Mouse (Mus musculus): Measurements from ENCODE around the gene Olfr600. TPM values are rescaled to one million over a fixed set of nuclear protein-coding genes. Genes with fewer than 3 reads are reported as not detected.

Gene Olfr600
- polyA plus RNA-seq (2014; fragmentation: Illumina TruSeq; extraction: RNeasy Lipid Tissue Mini Kit (QIAGEN cat#74804)), result not detected

DNA sequence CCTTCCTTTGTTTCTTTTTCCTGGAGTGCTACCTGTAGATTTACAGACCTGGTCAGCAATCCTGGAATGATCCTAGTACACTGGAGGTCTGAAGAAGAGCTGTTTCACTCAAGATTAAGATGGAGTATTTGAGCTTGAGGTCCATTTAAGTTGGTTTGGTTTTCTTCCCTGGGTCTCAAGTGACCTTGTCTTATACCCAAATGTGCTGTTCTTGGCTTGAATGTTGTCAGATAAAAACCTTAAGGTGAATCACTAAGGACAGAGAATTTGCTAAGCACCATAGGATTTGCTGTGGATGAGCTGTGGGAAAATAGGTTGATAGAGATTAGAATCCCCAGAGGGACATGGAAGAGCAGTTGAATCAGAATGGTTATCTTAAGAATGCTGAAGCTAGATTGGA lies at the start of gene Olfr600:
Gene Olfr600, minus strand, starts transcription at position 101 of the 400 bp plus-strand sequence.

DNA sequence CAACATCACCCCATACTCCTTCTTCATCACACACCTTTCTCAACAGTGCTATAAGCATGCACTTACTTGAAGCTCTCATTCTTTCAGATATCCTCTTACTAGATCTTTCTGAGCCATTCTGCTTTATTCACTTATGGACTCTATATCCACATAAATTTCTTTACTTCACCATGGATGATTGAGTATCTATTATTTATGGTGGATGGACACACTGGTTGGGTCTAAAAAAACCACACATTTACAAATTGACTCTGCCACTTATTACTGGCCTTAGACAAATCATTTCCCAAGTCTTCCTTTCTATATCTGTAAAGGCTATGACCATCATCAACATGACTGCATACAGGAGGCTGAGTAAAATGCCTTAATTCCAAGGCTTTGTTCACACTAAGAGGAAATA lies 36.6 kb upstream of the Olfr600 start, which contains the start of gene Olfr603:
Gene Olfr603, minus strand, starts transcription at position 101 of the 400 bp plus-strand sequence.

DNA sequence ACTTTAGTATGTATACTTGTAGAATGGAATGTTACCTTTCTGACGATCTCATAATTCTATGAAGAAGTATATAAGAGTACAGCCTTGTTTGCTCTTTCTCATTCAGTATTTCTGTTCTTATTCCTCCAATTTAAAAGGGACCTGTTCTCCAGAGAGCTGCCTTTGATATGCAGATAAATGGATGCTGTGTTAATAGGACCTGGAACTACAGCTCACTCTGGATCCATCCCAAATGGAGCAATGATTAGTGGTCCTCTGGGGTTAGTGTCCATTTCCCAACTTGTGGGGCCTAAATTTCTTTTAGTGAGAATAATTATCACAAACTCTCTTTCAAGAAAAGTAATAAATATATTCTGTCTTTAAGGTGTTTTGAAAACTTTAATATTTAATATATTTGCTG lies 13.1 kb upstream of the Olfr600 start, which contains the start of gene Olfr601:
Gene Olfr601, minus strand, starts transcription at position 101 of the 400 bp plus-strand sequence.

GRCm38 (mm10) chr7:103335617-103336016 lies 13.9 kb downstream of the Olfr600 start, which contains the start of gene Olfr599:
Olfr599 (plus strand) TSS chr7:103335917.

GRCm38 (mm10) chr7:103323268-103323667 lies 26.2 kb downstream of the Olfr600 start, which contains the start of gene Olfr598:
Olfr598 (plus strand) TSS chr7:103323568.

GRCm38 (mm10) chr7:103316015-103316414 lies 33.5 kb downstream of the Olfr600 start, which contains the start of gene Olfr597:
Olfr597 (plus strand) TSS chr7:103316315.

GRCm38 (mm10) chr7:103305348-103305747 lies 44.1 kb downstream of the Olfr600 start, which contains the start of gene Olfr596:
Olfr596 (plus strand) TSS chr7:103305648.

Other genes with a start within 250 kb of the Olfr600 start
- gene Olfr586, start 224.0 kb downstream of the Olfr600 start, polyA plus RNA-seq (2014; fragmentation: Illumina TruSeq; extraction: RNeasy Lipid Tissue Mini Kit (QIAGEN cat#74804)), result not detected
- not detected for gene Olfr588-ps1, start 208.8 kb downstream of the Olfr600 start, polyA plus RNA-seq (2014; fragmentation: Illumina TruSeq; extraction: RNeasy Lipid Tissue Mini Kit (QIAGEN cat#74804))
- gene Olfr589, start 193.3 kb downstream of the Olfr600 start, polyA plus RNA-seq (2014; fragmentation: Illumina TruSeq; extraction: RNeasy Lipid Tissue Mini Kit (QIAGEN cat#74804)), result not detected
- gene Olfr591, start 171.3 kb downstream of the Olfr600 start, polyA plus RNA-seq (2014; fragmentation: Illumina TruSeq; extraction: RNeasy Lipid Tissue Mini Kit (QIAGEN cat#74804)), result not detected
- not detected for gene Olfr592, start 164.9 kb downstream of the Olfr600 start, polyA plus RNA-seq (2014; fragmentation: Illumina TruSeq; extraction: RNeasy Lipid Tissue Mini Kit (QIAGEN cat#74804))
- gene Olfr593, start 137.8 kb downstream of the Olfr600 start, polyA plus RNA-seq (2014; fragmentation: Illumina TruSeq; extraction: RNeasy Lipid Tissue Mini Kit (QIAGEN cat#74804)), result not detected
- not detected for gene Olfr594, start 132.7 kb downstream of the Olfr600 start, polyA plus RNA-seq (2014; fragmentation: Illumina TruSeq; extraction: RNeasy Lipid Tissue Mini Kit (QIAGEN cat#74804))
- gene Usp17ld, start 97.2 kb downstream of the Olfr600 start, polyA plus RNA-seq (2014; fragmentation: Illumina TruSeq; extraction: RNeasy Lipid Tissue Mini Kit (QIAGEN cat#74804)), result not detected
- gene Olfr596, start 44.0 kb downstream of the Olfr600 start, polyA plus RNA-seq (2014; fragmentation: Illumina TruSeq; extraction: RNeasy Lipid Tissue Mini Kit (QIAGEN cat#74804)), result not detected
- not detected for gene Olfr597, start 33.4 kb downstream of the Olfr600 start, polyA plus RNA-seq (2014; fragmentation: Illumina TruSeq; extraction: RNeasy Lipid Tissue Mini Kit (QIAGEN cat#74804))
- gene Olfr598, start 26.1 kb downstream of the Olfr600 start, polyA plus RNA-seq (2014; fragmentation: Illumina TruSeq; extraction: RNeasy Lipid Tissue Mini Kit (QIAGEN cat#74804)), result not detected
- gene Olfr599, start 13.8 kb downstream of the Olfr600 start, polyA plus RNA-seq (2014; fragmentation: Illumina TruSeq; extraction: RNeasy Lipid Tissue Mini Kit (QIAGEN cat#74804)), result not detected
- not detected for gene Olfr601, start 13.0 kb upstream of the Olfr600 start, polyA plus RNA-seq (2014; fragmentation: Illumina TruSeq; extraction: RNeasy Lipid Tissue Mini Kit (QIAGEN cat#74804))
- not detected for gene Olfr603, start 36.5 kb upstream of the Olfr600 start, polyA plus RNA-seq (2014; fragmentation: Illumina TruSeq; extraction: RNeasy Lipid Tissue Mini Kit (QIAGEN cat#74804))
- not detected for gene Usp17lc, start 65.4 kb upstream of the Olfr600 start, polyA plus RNA-seq (2014; fragmentation: Illumina TruSeq; extraction: RNeasy Lipid Tissue Mini Kit (QIAGEN cat#74804))
- gene Olfr605, start 95.8 kb upstream of the Olfr600 start, polyA plus RNA-seq (2014; fragmentation: Illumina TruSeq; extraction: RNeasy Lipid Tissue Mini Kit (QIAGEN cat#74804)), result not detected
- not detected for gene Olfr606, start 99.4 kb upstream of the Olfr600 start, polyA plus RNA-seq (2014; fragmentation: Illumina TruSeq; extraction: RNeasy Lipid Tissue Mini Kit (QIAGEN cat#74804))
- gene Olfr607, start 114.5 kb upstream of the Olfr600 start, polyA plus RNA-seq (2014; fragmentation: Illumina TruSeq; extraction: RNeasy Lipid Tissue Mini Kit (QIAGEN cat#74804)), result not detected
- gene Olfr608, start 120.2 kb upstream of the Olfr600 start, polyA plus RNA-seq (2014; fragmentation: Illumina TruSeq; extraction: RNeasy Lipid Tissue Mini Kit (QIAGEN cat#74804)), result not detected
- gene Olfr609, start 148.4 kb upstream of the Olfr600 start, polyA plus RNA-seq (2014; fragmentation: Illumina TruSeq; extraction: RNeasy Lipid Tissue Mini Kit (QIAGEN cat#74804)), result not detected
- gene Olfr610, start 162.5 kb upstream of the Olfr600 start, polyA plus RNA-seq (2014; fragmentation: Illumina TruSeq; extraction: RNeasy Lipid Tissue Mini Kit (QIAGEN cat#74804)), result not detected
- gene Olfr611, start 171.2 kb upstream of the Olfr600 start, polyA plus RNA-seq (2014; fragmentation: Illumina TruSeq; extraction: RNeasy Lipid Tissue Mini Kit (QIAGEN cat#74804)), result not detected
- gene Olfr612, start 193.0 kb upstream of the Olfr600 start, polyA plus RNA-seq (2014; fragmentation: Illumina TruSeq; extraction: RNeasy Lipid Tissue Mini Kit (QIAGEN cat#74804)), result not detected
- not detected for gene Olfr613, start 198.4 kb upstream of the Olfr600 start, polyA plus RNA-seq (2014; fragmentation: Illumina TruSeq; extraction: RNeasy Lipid Tissue Mini Kit (QIAGEN cat#74804))
- not detected for gene Olfr615, start 206.4 kb upstream of the Olfr600 start, polyA plus RNA-seq (2014; fragmentation: Illumina TruSeq; extraction: RNeasy Lipid Tissue Mini Kit (QIAGEN cat#74804))
- gene Olfr616, start 219.5 kb upstream of the Olfr600 start, polyA plus RNA-seq (2014; fragmentation: Illumina TruSeq; extraction: RNeasy Lipid Tissue Mini Kit (QIAGEN cat#74804)), result not detected
- gene Olfr617, start 223.4 kb upstream of the Olfr600 start, polyA plus RNA-seq (2014; fragmentation: Illumina TruSeq; extraction: RNeasy Lipid Tissue Mini Kit (QIAGEN cat#74804)), result not detected
- gene Olfr618, start 240.4 kb upstream of the Olfr600 start, polyA plus RNA-seq (2014; fragmentation: Illumina TruSeq; extraction: RNeasy Lipid Tissue Mini Kit (QIAGEN cat#74804)), result not detected